Mouse (Mus musculus) MEL (cell line): ENCODE results near the gene Susd4. TPM values are rescaled to one million over a fixed set of nuclear protein-coding genes. Genes with fewer than 3 reads are reported as not detected.

Experiments used
- DNase-seq: peaks from one replicate; pipeline ENCODE4 v3.0.0; 2011; ENCODE audit warnings: low read depth, low spot score
- H3K27ac ChIP-seq: 2 replicates; pipeline ENCODE4 v1.5.1; 2012; ENCODE audit warnings: low read depth, mild to moderate bottlenecking, control low read depth, low read length, moderate library complexity; ENCODE audit not compliant: control insufficient read depth
- H3K27me3 ChIP-seq, 2 experiments: fragments of 150-350 bp in 1 of 2; sonication (generic) in 1 of 2; 2 replicates each; pipeline ENCODE4 v1.6.1; 2012; ENCODE audit warnings: low read length in 2 of 2, mild to moderate bottlenecking in 2 of 2, improper control_type of control experiment in 1 of 2, moderate library complexity in 1 of 2; ENCODE audit not compliant: insufficient read depth in 2 of 2, control insufficient read depth in 1 of 2
- H3K36me3 ChIP-seq, 2 experiments: 2 replicates each; pipeline ENCODE4 v1.6.1; 2012 to 2014; ENCODE audit warnings: low read length in 2 of 2, improper control_type of control experiment in 1 of 2, inconsistent platforms in 1 of 2, mild to moderate bottlenecking in 1 of 2; ENCODE audit not compliant: insufficient read depth in 2 of 2, control insufficient read depth in 1 of 2
- H3K4me1 ChIP-seq, 2 experiments: fragments of 150-350 bp in 1 of 2; sonication (generic) in 1 of 2; 2 replicates each; pipeline ENCODE4 v1.6.1; 2012; ENCODE audit warnings: low read length in 2 of 2, improper control_type of control experiment in 1 of 2, mild to moderate bottlenecking in 1 of 2; ENCODE audit not compliant: insufficient read depth in 2 of 2, control insufficient read depth in 1 of 2
- H3K4me3 ChIP-seq, 2 experiments: fragments of 150-350 bp in 1 of 2; sonication (generic) in 1 of 2; 2 replicates each; pipeline ENCODE4 v1.5.1; 2012; ENCODE audit warnings: low read depth in 2 of 2, low read length in 2 of 2, mild to moderate bottlenecking in 2 of 2, moderate library complexity in 2 of 2, control low read depth in 1 of 2, improper control_type of control experiment in 1 of 2; ENCODE audit not compliant: control insufficient read depth in 1 of 2, insufficient read depth in 1 of 2
- H3K79me2 ChIP-seq: 2 replicates; pipeline ENCODE4 v1.6.1; 2012; ENCODE audit warnings: mild to moderate bottlenecking, low read length, moderate library complexity; ENCODE audit not compliant: control insufficient read depth, poor library complexity, insufficient read depth
- H3K9ac ChIP-seq: 2 replicates; pipeline ENCODE4 v1.6.1; 2012; ENCODE audit warnings: low read depth, mild to moderate bottlenecking, control low read depth, low read length, moderate library complexity; ENCODE audit not compliant: control insufficient read depth, poor library complexity, severe bottlenecking
- H3K9me3 ChIP-seq: fragments of 150-350 bp; sonication (generic); replicated peaks from 2 replicates; pipeline ENCODE4 v1.6.1; 2012; ENCODE audit warnings: mild to moderate bottlenecking, low read length, improper control_type of control experiment, moderate library complexity; ENCODE audit not compliant: insufficient read depth
- CHD2 ChIP-seq: IDR thresholded peaks from 2 replicates; pipeline ENCODE4 v1.6.1; 2011; ENCODE audit warnings: low read length, improper control_type of control experiment
- ETS1 ChIP-seq: IDR thresholded peaks from 2 replicates; pipeline ENCODE4 v1.6.1; 2012; ENCODE audit warnings: low read depth, mild to moderate bottlenecking, inconsistent platforms, low read length, improper control_type of control experiment, moderate library complexity
- JUND ChIP-seq: IDR thresholded peaks from 2 replicates; pipeline ENCODE4 v1.6.1; 2011; ENCODE audit warnings: low read depth, mild to moderate bottlenecking, improper control_type of control experiment, low read length
- MAFK ChIP-seq: IDR thresholded peaks from 2 replicates; pipeline ENCODE4 v1.6.1; 2011; ENCODE audit warnings: low read depth, mild to moderate bottlenecking, low read length, improper control_type of control experiment, borderline replicate concordance
- MAZ ChIP-seq: IDR thresholded peaks from 2 replicates; pipeline ENCODE4 v1.6.1; 2012; ENCODE audit warnings: low read depth, mild to moderate bottlenecking, inconsistent platforms, low read length, improper control_type of control experiment
- MXI1 ChIP-seq: IDR thresholded peaks from 2 replicates; pipeline ENCODE4 v1.6.1; 2011; ENCODE audit warnings: mild to moderate bottlenecking, low read depth, low read length, improper control_type of control experiment
- MYB ChIP-seq: IDR thresholded peaks from 2 replicates; pipeline ENCODE4 v1.6.1; 2011; ENCODE audit warnings: mild to moderate bottlenecking, low read depth, low read length, improper control_type of control experiment
- NELFE ChIP-seq: IDR thresholded peaks from 2 replicates; pipeline ENCODE4 v1.6.1; 2011; ENCODE audit warnings: low read depth, low read length, improper control_type of control experiment
- POLR2A ChIP-seq, 2 experiments: IDR thresholded peaks; 2 replicates each; pipeline ENCODE4 v1.6.1; 2011 to 2012; ENCODE audit warnings: low read length in 2 of 2, mild to moderate bottlenecking in 2 of 2, control low read depth in 1 of 2, improper control_type of control experiment in 1 of 2, low read depth in 1 of 2, moderate library complexity in 1 of 2; ENCODE audit not compliant: control insufficient read depth in 1 of 2, insufficient read depth in 1 of 2, poor library complexity in 1 of 2
- POLR2AphosphoS2 ChIP-seq: IDR thresholded peaks from 2 replicates; pipeline ENCODE4 v1.6.1; 2011; ENCODE audit warnings: low read length, improper control_type of control experiment
- POLR2AphosphoS5 ChIP-seq: IDR thresholded peaks from 2 replicates; pipeline ENCODE4 v1.6.1; 2012; ENCODE audit warnings: low read depth, borderline replicate concordance, mild to moderate bottlenecking, inconsistent platforms, low read length, moderate library complexity, mixed read lengths
- RAD21 ChIP-seq: IDR thresholded peaks from 2 replicates; pipeline ENCODE4 v1.6.1; 2011; ENCODE audit warnings: mild to moderate bottlenecking, low read depth, low read length, improper control_type of control experiment
- SIN3A ChIP-seq: IDR thresholded peaks from 2 replicates; pipeline ENCODE4 v1.6.1; 2012; ENCODE audit warnings: low read length, improper control_type of control experiment, inconsistent platforms
- SMC3 ChIP-seq: IDR thresholded peaks from 2 replicates; pipeline ENCODE4 v1.6.1; 2011; ENCODE audit warnings: low read depth, low read length, improper control_type of control experiment
- TAL1 ChIP-seq: IDR thresholded peaks from 2 replicates; pipeline ENCODE4 v1.6.1; 2012; ENCODE audit warnings: mild to moderate bottlenecking, inconsistent platforms, low read length, moderate library complexity, mixed read lengths
- TCF12 ChIP-seq: IDR thresholded peaks from 2 replicates; pipeline ENCODE4 v1.6.1; 2014; ENCODE audit warnings: low read depth, mild to moderate bottlenecking, inconsistent platforms, low read length, improper control_type of control experiment, moderate library complexity
- USF1 ChIP-seq: IDR thresholded peaks from 2 replicates; pipeline ENCODE4 v1.6.1; 2014; ENCODE audit warnings: low read depth, mild to moderate bottlenecking, inconsistent platforms, low read length, improper control_type of control experiment, moderate library complexity
- USF2 ChIP-seq, 2 experiments: IDR thresholded peaks; 2 replicates each; pipeline ENCODE4 v1.6.1; 2011 to 2012; ENCODE audit warnings: improper control_type of control experiment in 2 of 2, low read length in 2 of 2, borderline replicate concordance in 1 of 2, inconsistent platforms in 1 of 2, low read depth in 1 of 2, mild to moderate bottlenecking in 1 of 2; ENCODE audit not compliant: insufficient read depth in 1 of 2
- ZC3H11A ChIP-seq: IDR thresholded peaks from 2 replicates; pipeline ENCODE4 v1.6.1; 2012; ENCODE audit warnings: low read depth, mild to moderate bottlenecking, inconsistent platforms, low read length, improper control_type of control experiment
- ZKSCAN1 ChIP-seq: IDR thresholded peaks from 2 replicates; pipeline ENCODE4 v1.6.1; 2012; ENCODE audit warnings: low read depth, mild to moderate bottlenecking, inconsistent platforms, low read length, improper control_type of control experiment, moderate library complexity
- ZNF384 ChIP-seq: IDR thresholded peaks from 2 replicates; pipeline ENCODE4 v1.6.1; 2012; ENCODE audit warnings: low read depth, mild to moderate bottlenecking, inconsistent platforms, low read length, improper control_type of control experiment
- polyA plus RNA-seq, 2 experiments: library from polyadenylated mRNA; stranded (reverse) in 1 of 2; unstranded in 1 of 2; fragments of >175 nt in 1 of 2; fragments of >200 nt in 1 of 2; gene quantifications; 2 replicates each; pipeline versions ENCODE4 v1.2.1 to v1.2.4; 2012; ENCODE audit warnings: low replicate concordance in 2 of 2, low read depth in 1 of 2; ENCODE audit not compliant: insufficient read length in 2 of 2, insufficient read depth in 1 of 2, missing spikeins in 1 of 2
- total RNA-seq: library from RNA; depleted of rRNA; stranded (reverse); fragments of 300-350 nt; gene quantifications from 2 replicates; pipeline ENCODE4 v1.2.3, GENCODE M21; 2012

Susd4 gene
- total and polyA plus RNA-seq, 3 experiments, result not detected

DNA sequence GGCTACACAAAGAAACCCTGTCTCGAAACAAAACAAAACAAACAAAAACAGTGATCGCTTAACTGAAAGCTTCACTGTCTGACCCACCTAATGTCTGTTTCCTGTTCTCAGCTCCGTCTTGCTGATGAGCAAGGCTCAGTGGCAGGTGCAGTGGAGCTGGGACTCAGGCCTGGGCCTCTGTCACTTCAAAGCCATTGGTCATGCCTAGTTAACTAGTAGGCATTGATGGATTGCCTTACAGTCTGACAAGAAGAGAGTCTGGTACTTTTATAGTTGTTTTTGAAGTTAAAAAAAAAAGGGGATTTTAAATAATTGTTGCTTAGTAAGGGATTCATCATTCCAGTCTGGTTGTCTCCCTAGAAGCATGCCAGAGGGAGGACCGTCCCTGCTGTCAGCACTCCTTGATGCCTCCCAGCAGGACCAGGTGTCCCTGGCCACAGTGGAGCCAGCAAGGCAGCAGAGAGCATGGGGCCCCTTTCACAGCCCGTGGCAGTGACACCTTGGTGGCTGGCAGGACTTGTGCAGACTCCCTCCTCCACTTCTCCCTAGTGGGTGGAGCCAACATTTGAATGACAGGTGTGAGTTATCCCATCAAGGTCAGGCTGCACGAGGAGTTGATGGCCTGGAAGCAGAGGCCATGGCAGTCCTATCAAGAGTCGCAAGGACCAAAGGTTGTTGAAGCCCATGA is 98.2 kb downstream of the Susd4 start:
- Histone ChIP-seq H3K4me1 (no peaks in the 10 kb centered on the region), H3K79me2 (no peaks in the 10 kb centered on the region), H3K27ac (no peak overlapping the region), H3K9ac (no peak overlapping the region), H3K36me3 (no peaks in the 10 kb centered on the region), H3K9me3 (no peaks in the 10 kb centered on the region), H3K27me3 (no peaks in the 10 kb centered on the region), H3K4me3 (no peak overlapping the region)
- no peak for TF ChIP-seq ZKSCAN1
- TF ChIP-seq MXI1, result no peak
- TF ChIP-seq MAZ, result no peak
- TF ChIP-seq TCF12, result no peak
- no peak for TF ChIP-seq USF1
- no peak for TF ChIP-seq ETS1
- TF ChIP-seq JUND, result no peak
- TF ChIP-seq SIN3A, result no peak
- TF ChIP-seq POLR2AphosphoS2, result no peak
- no peak for TF ChIP-seq USF2 (IDR thresholded peaks at IDR 0.05; ENCODE audit: borderline replicate concordance in 1 of 2, insufficient read depth in 1 of 2, low read depth in 1 of 2, low read length in 2 of 2)
- no peak for DNase-seq

DNA sequence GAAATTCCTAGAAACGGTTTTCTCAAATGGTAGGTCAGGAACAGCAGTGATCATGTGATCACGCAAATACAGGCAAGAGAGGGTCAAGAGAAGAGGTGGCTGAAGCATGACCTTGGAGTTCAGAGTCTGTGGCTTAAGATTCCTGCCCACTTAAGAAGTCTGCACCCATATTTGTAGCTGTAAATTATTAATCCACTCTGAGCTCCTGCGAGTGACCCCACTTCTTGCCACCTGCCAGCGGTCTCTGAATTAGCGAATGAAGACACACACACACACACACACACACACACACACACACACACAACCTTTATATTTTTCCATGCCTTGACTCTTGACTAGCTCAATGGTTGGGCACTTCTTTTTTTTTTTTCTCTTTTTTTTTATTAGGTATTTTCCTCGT is 99.7 kb downstream of the Susd4 start:
- H3K9ac ChIP-seq, result no peak overlapping the region
- no peak overlapping the region for H3K4me3 ChIP-seq
- no peak overlapping the region for H3K27ac ChIP-seq
- H3K4me1 ChIP-seq, result no peaks in the 10 kb centered on the region
- no peaks in the 10 kb centered on the region for H3K9me3 ChIP-seq
- TF ChIP-seq RAD21 (no peak), USF1 (no peak), NELFE (no peak), TAL1 (no peak), SMC3 (no peak), MYB (no peak), ZC3H11A (no peak), ZNF384 (no peak), CHD2 (no peak), ETS1 (no peak), TCF12 (no peak), MAFK (no peak), POLR2AphosphoS2 (no peak), POLR2A (IDR thresholded peaks at IDR 0.05; ENCODE audit: control insufficient read depth in 1 of 2, insufficient read depth in 1 of 2, low read depth in 1 of 2, low read length in 2 of 2, poor library complexity in 1 of 2) (no peak), POLR2AphosphoS5 (no peak)
- H3K36me3 ChIP-seq, result no peaks in the 10 kb centered on the region
- H3K79me2 ChIP-seq, result no peaks in the 10 kb centered on the region
- H3K27me3 ChIP-seq, result no peaks in the 10 kb centered on the region
- DNase-seq, result no peak
